Mouse (Mus musculus): ENCODE results near the gene Slco3a1.

Slco3a1 gene

GRCm38 (mm10) chr7:74484024-74484385 is 70.6 kb downstream of the Slco3a1 start:
- no peak for DNase-seq

- DNase-seq: no peak
Observed at GRCm38 (mm10) chr7:74483294-74484023, 71.1 kb downstream of the Slco3a1 start.

GRCm38 (mm10) chr7:74471740-74472139 is 82.8 kb downstream of the Slco3a1 start:
- DNase-seq: no peak

GRCm38 (mm10) chr7:74466886-74467285 is 87.7 kb downstream of the Slco3a1 start:
- no peak for DNase-seq

GRCm38 (mm10) chr7:74464638-74465037 is 89.9 kb downstream of the Slco3a1 start:
- no peak for DNase-seq

GRCm38 (mm10) chr7:74462451-74462850 is 92.1 kb downstream of the Slco3a1 start:
- DNase-seq: no peak

- no peak for DNase-seq
Observed at GRCm38 (mm10) chr7:74461736-74462135, 92.8 kb downstream of the Slco3a1 start.

GRCm38 (mm10) chr7:74461146-74461545 is 93.4 kb downstream of the Slco3a1 start:
- DNase-seq: no peak

- DNase-seq: no peak
Observed at GRCm38 (mm10) chr7:74459812-74460211, 94.8 kb downstream of the Slco3a1 start.

- DNase-seq: no peak
Observed at GRCm38 (mm10) chr7:74459277-74459676, 95.3 kb downstream of the Slco3a1 start.

- peak; percentile 16 for DNase-seq
Observed at GRCm38 (mm10) chr7:74458475-74459221, 95.9 kb downstream of the Slco3a1 start.

- peak; percentile 43 for DNase-seq
Observed at GRCm38 (mm10) chr7:74457347-74457975, 97.1 kb downstream of the Slco3a1 start.

GRCm38 (mm10) chr7:74456781-74457180 is 97.8 kb downstream of the Slco3a1 start:
- no peak for DNase-seq

- DNase-seq: no peak
Observed at GRCm38 (mm10) chr7:74451047-74451446, 103.5 kb downstream of the Slco3a1 start.

GRCm38 (mm10) chr7:74449802-74450201 is 104.8 kb downstream of the Slco3a1 start:
- no peak for DNase-seq

- DNase-seq: no peak
Observed at GRCm38 (mm10) chr7:74447781-74448180, 106.8 kb downstream of the Slco3a1 start.

GRCm38 (mm10) chr7:74445148-74445547 is 109.4 kb downstream of the Slco3a1 start:
- no peak for DNase-seq

GRCm38 (mm10) chr7:74442380-74442779 is 112.2 kb downstream of the Slco3a1 start:
- no peak for DNase-seq

- no peak for DNase-seq
Observed at GRCm38 (mm10) chr7:74437534-74437933, 117.0 kb downstream of the Slco3a1 start.

GRCm38 (mm10) chr7:74436642-74437041 is 117.9 kb downstream of the Slco3a1 start:
- no peak for DNase-seq

- no peak for DNase-seq
Observed at GRCm38 (mm10) chr7:74432950-74433349, 121.6 kb downstream of the Slco3a1 start.

GRCm38 (mm10) chr7:74429252-74429651 is 125.3 kb downstream of the Slco3a1 start:
- no peak for DNase-seq

- DNase-seq: no peak
Observed at GRCm38 (mm10) chr7:74427135-74427534, 127.4 kb downstream of the Slco3a1 start.

- DNase-seq: no peak
Observed at GRCm38 (mm10) chr7:74425941-74426340, 128.6 kb downstream of the Slco3a1 start.
